Mouse (Mus musculus) hindbrain, embryonic 16.5 days (tissue): ENCODE results near the gene Enam. TPM values are rescaled to one million over a fixed set of nuclear protein-coding genes. Genes with fewer than 3 reads are reported as not detected.

ENCODE experiments used
- ATAC-seq: fragments of 200-750 bp; cut with Nextera tagmentation; 2 replicates; pipeline ENCODE4 v1.8.0; 2017; ENCODE audit warnings: moderate TSS enrichment, moderate library complexity
- H3K27ac ChIP-seq: fragments of 300-500 bp; sonication (generic); 2 replicates; pipeline ENCODE4 v1.5.1; 2014; ENCODE audit warnings: low read depth, mild to moderate bottlenecking, control low read depth, low read length, moderate library complexity
- H3K27me3 ChIP-seq: fragments of 300-500 bp; sonication (generic); replicated peaks from 2 replicates; pipeline ENCODE4 v1.6.1; 2014; ENCODE audit warnings: low read length; ENCODE audit not compliant: control insufficient read depth, insufficient read depth
- H3K36me3 ChIP-seq: fragments of 300-500 bp; sonication (generic); 2 replicates; pipeline ENCODE4 v1.6.1; 2014; ENCODE audit warnings: mild to moderate bottlenecking, low read length, moderate library complexity, mixed read lengths; ENCODE audit not compliant: control insufficient read depth, insufficient read depth
- H3K4me1 ChIP-seq: fragments of 300-500 bp; sonication (generic); 2 replicates; pipeline ENCODE4 v1.6.1; 2014; ENCODE audit warnings: low read depth, low read length; ENCODE audit not compliant: control insufficient read depth, insufficient read depth
- H3K4me2 ChIP-seq: fragments of 300-500 bp; sonication (generic); 2 replicates; pipeline ENCODE4 v1.6.1; 2014; ENCODE audit warnings: mild to moderate bottlenecking, low read length, control low read depth, moderate library complexity
- H3K4me3 ChIP-seq: fragments of 300-500 bp; sonication (generic); 2 replicates; pipeline ENCODE4 v1.5.1; 2014; ENCODE audit warnings: mild to moderate bottlenecking, low read length, control low read depth, moderate library complexity
- H3K9ac ChIP-seq: fragments of 300-500 bp; sonication (generic); 2 replicates; pipeline ENCODE4 v1.6.1; 2014; ENCODE audit warnings: low read depth, mild to moderate bottlenecking, control low read depth, low read length, moderate library complexity
- H3K9me3 ChIP-seq: fragments of 300-500 bp; sonication (generic); 2 replicates; pipeline ENCODE4 v1.6.1; 2014; ENCODE audit warnings: mild to moderate bottlenecking, low read length, moderate library complexity; ENCODE audit not compliant: control insufficient read depth
- WGBS: fragments of 180-500 bp; shearing (Covaris S2); extraction: QIAGEN DNeasy Blood & Tissue Kit; methylation state at CpG from one replicate; pipeline ENCODE4 v1.1.7; 2014; 5-methylcytosine and 5-hydroxymethylcytosine counted together
- polyA plus RNA-seq: library from polyadenylated mRNA; unstranded; fragments of >200 nt; fragmentation: Nextera tagmentation; extraction: Ambion mirVana; gene quantifications from 2 replicates; pipeline ENCODE4 v1.2.1, GENCODE M21; 2015

The Enam gene
- polyA plus RNA-seq: not detected in 2 replicates

- no peak for ATAC-seq
- Histone ChIP-seq H3K4me1 (no peaks in the 10 kb centered on the region), H3K27ac (no peak within 1 kb of the TSS), H3K27me3 (no peaks in the 10 kb centered on the region), H3K9ac (no peak within 1 kb of the TSS), H3K36me3 (no peaks in the 10 kb centered on the region), H3K4me2 (no peak within 1 kb of the TSS), H3K4me3 (no peak within 1 kb of the TSS), H3K9me3 (no peaks in the 10 kb centered on the region)
Measured at GRCm38 (mm10) chr5:88487675-88488074, at the start of gene Enam. TSS of gene Enam (plus strand) at chr5:88487975.

GRCm38 (mm10) chr5:88455691-88456090 lies 32.1 kb upstream of the Enam start, which contains the start of gene Ambn:
TSS of gene Ambn (plus strand) at chr5:88455991.
- Histone ChIP-seq H3K27me3 (no peaks in the 10 kb centered on the region), H3K4me3 (no peak within 1 kb of the TSS), H3K4me1 (no peaks in the 10 kb centered on the region), H3K9me3 (no peaks in the 10 kb centered on the region), H3K9ac (no peak within 1 kb of the TSS), H3K27ac (no peak within 1 kb of the TSS), H3K36me3 (no peaks in the 10 kb centered on the region), H3K4me2 (no peak within 1 kb of the TSS)
- WGBS: 85% methylated on average over 3 of the region's 3 CpGs
- no peak for ATAC-seq

- no peaks in the 10 kb centered on the region for H3K4me1 ChIP-seq
- H3K9me3 ChIP-seq: no peaks in the 10 kb centered on the region
- no peak overlapping the region for H3K27ac ChIP-seq
- no peaks in the 10 kb centered on the region for H3K36me3 ChIP-seq
- no peak for ATAC-seq
- 89% methylated on average over 2 of the region's 2 CpGs for WGBS
- no peak overlapping the region for H3K9ac ChIP-seq
- no peak overlapping the region for H3K4me2 ChIP-seq
- no peaks in the 10 kb centered on the region for H3K27me3 ChIP-seq
- no peak overlapping the region for H3K4me3 ChIP-seq
Measured at GRCm38 (mm10) chr5:88467471-88467870, 20.3 kb upstream of the Enam start.

GRCm38 (mm10) chr5:88468807-88469704 lies 18.7 kb upstream of the Enam start:
- H3K9ac ChIP-seq: no peak overlapping the region
- no peak for ATAC-seq
- H3K27ac ChIP-seq: no peak overlapping the region
- no peaks in the 10 kb centered on the region for H3K36me3 ChIP-seq
- H3K4me1 ChIP-seq: no peaks in the 10 kb centered on the region
- no peaks in the 10 kb centered on the region for H3K9me3 ChIP-seq
- H3K27me3 ChIP-seq: no peaks in the 10 kb centered on the region
- 91% methylated on average over 4 of the region's 4 CpGs for WGBS
- H3K4me2 ChIP-seq: no peak overlapping the region
- no peak overlapping the region for H3K4me3 ChIP-seq

GRCm38 (mm10) chr5:88489004-88489403 lies 1.2 kb downstream of the Enam start:
- H3K4me1 ChIP-seq: no peaks in the 10 kb centered on the region
- no peaks in the 10 kb centered on the region for H3K36me3 ChIP-seq
- no peak overlapping the region for H3K27ac ChIP-seq
- H3K4me2 ChIP-seq: no peak overlapping the region
- no peak overlapping the region for H3K9ac ChIP-seq
- no peaks in the 10 kb centered on the region for H3K9me3 ChIP-seq
- ATAC-seq: no peak
- 78% methylated on average over 2 of the region's 2 CpGs for WGBS
- no peaks in the 10 kb centered on the region for H3K27me3 ChIP-seq
- H3K4me3 ChIP-seq: no peak overlapping the region

GRCm38 (mm10) chr5:88491111-88491510 lies 3.3 kb downstream of the Enam start:
- Histone ChIP-seq H3K4me3 (no peak overlapping the region), H3K36me3 (no peaks in the 10 kb centered on the region), H3K9ac (no peak overlapping the region), H3K9me3 (no peaks in the 10 kb centered on the region), H3K4me1 (no peaks in the 10 kb centered on the region), H3K27ac (no peak overlapping the region), H3K27me3 (no peaks in the 10 kb centered on the region), H3K4me2 (no peak overlapping the region)
- 52% methylated on average over 5 of the region's 5 CpGs for WGBS
- no peak for ATAC-seq

GRCm38 (mm10) chr5:88499781-88500180 lies 12.0 kb downstream of the Enam start:
- no peak overlapping the region for H3K9ac ChIP-seq
- H3K4me1 ChIP-seq: no peaks in the 10 kb centered on the region
- H3K9me3 ChIP-seq: no peaks in the 10 kb centered on the region; the same call in 1 of the 2 replicates
- no peaks in the 10 kb centered on the region for H3K36me3 ChIP-seq
- ATAC-seq: no peak
- no peaks in the 10 kb centered on the region for H3K27me3 ChIP-seq
- 93% methylated on average over 3 of the region's 3 CpGs for WGBS
- H3K27ac ChIP-seq: no peak overlapping the region
- H3K4me2 ChIP-seq: no peak overlapping the region
- H3K4me3 ChIP-seq: no peak overlapping the region

- H3K36me3 ChIP-seq: no peaks in the 10 kb centered on the region
- H3K9me3 ChIP-seq: no peaks in the 10 kb centered on the region
- no peaks in the 10 kb centered on the region for H3K27me3 ChIP-seq
- no peak overlapping the region for H3K4me2 ChIP-seq
- H3K4me1 ChIP-seq: no peaks in the 10 kb centered on the region
- ATAC-seq: no peak
- H3K4me3 ChIP-seq: no peak overlapping the region
- H3K27ac ChIP-seq: no peak overlapping the region
- no peak overlapping the region for H3K9ac ChIP-seq
- WGBS: 78% methylated on average over 1 of the region's 1 CpGs
Measured at GRCm38 (mm10) chr5:88508555-88508954, 20.8 kb downstream of the Enam start.

- ATAC-seq: no peak
- Histone ChIP-seq H3K9ac (no peak overlapping the region), H3K27me3 (no peaks in the 10 kb centered on the region), H3K4me1 (no peaks in the 10 kb centered on the region), H3K27ac (no peak overlapping the region), H3K4me3 (no peak overlapping the region), H3K4me2 (no peak overlapping the region), H3K9me3 (no peaks in the 10 kb centered on the region), H3K36me3 (no peaks in the 10 kb centered on the region)
- WGBS: 85% methylated on average over 1 of the region's 1 CpGs
Measured at GRCm38 (mm10) chr5:88508990-88509389, 21.2 kb downstream of the Enam start.
